Mouse (Mus musculus) liver, embryonic 13.5 days (tissue): ENCODE results near the gene Aqp5. TPM values are rescaled to one million over a fixed set of nuclear protein-coding genes. Genes with fewer than 3 reads are reported as not detected.

Experiments used
- ATAC-seq: fragments of 200-750 bp; cut with Nextera tagmentation; 2 replicates; pipeline ENCODE4 v1.8.0; 2017; ENCODE audit warnings: low read depth, mild to moderate bottlenecking, moderate number of reproducible peaks, moderate library complexity
- DNase-seq: peaks from one replicate; pipeline ENCODE4 v3.0.0; 2022
- H3K27ac ChIP-seq: fragments of 300-500 bp; sonication (generic); 2 replicates; pipeline ENCODE4 v1.5.1; 2015; ENCODE audit warnings: moderate library complexity, mild to moderate bottlenecking, inconsistent platforms
- H3K27me3 ChIP-seq: fragments of 300-500 bp; sonication (generic); 2 replicates; pipeline ENCODE4 v1.6.1; 2015; ENCODE audit warnings: mild to moderate bottlenecking, inconsistent platforms
- H3K36me3 ChIP-seq: fragments of 300-500 bp; sonication (generic); 2 replicates; pipeline ENCODE4 v1.6.1; 2015; ENCODE audit warnings: mild to moderate bottlenecking, inconsistent platforms
- H3K4me1 ChIP-seq: fragments of 300-500 bp; sonication (generic); replicated peaks from 2 replicates; pipeline ENCODE4 v1.6.1; 2015; ENCODE audit warnings: inconsistent platforms
- H3K4me2 ChIP-seq: fragments of 300-500 bp; sonication (generic); 2 replicates; pipeline ENCODE4 v1.6.1; 2015; ENCODE audit warnings: inconsistent platforms, mild to moderate bottlenecking, moderate library complexity
- H3K4me3 ChIP-seq: fragments of 300-500 bp; sonication (generic); replicated peaks from 2 replicates; pipeline ENCODE4 v1.5.1; 2015; ENCODE audit warnings: mild to moderate bottlenecking, inconsistent platforms
- H3K9ac ChIP-seq: fragments of 300-500 bp; sonication (generic); 2 replicates; pipeline ENCODE4 v1.6.1; 2015; ENCODE audit warnings: mild to moderate bottlenecking, inconsistent platforms
- H3K9me3 ChIP-seq: fragments of 300-500 bp; sonication (generic); replicated peaks from 2 replicates; pipeline ENCODE4 v1.6.1; 2016; ENCODE audit warnings: inconsistent platforms
- WGBS: fragments of 180-500 bp; shearing (Covaris S2); methylation state at CpG from one replicate; pipeline ENCODE4 v1.1.7; 2015; ENCODE audit not compliant: insufficient replicate concordance; 5-methylcytosine and 5-hydroxymethylcytosine counted together
- polyA plus RNA-seq: library from polyadenylated mRNA; unstranded; fragments of >200 nt; fragmentation: Nextera tagmentation; extraction: Ambion mirVana; gene quantifications from 2 replicates; pipeline ENCODE4 v1.2.1, GENCODE M21; 2015

Aqp5 gene
- polyA plus RNA-seq, 1 experiment from 2014 or later, result 0.24 TPM

- H3K36me3 ChIP-seq, result peaks cover 99% of the 10 kb centered on the region
- H3K9ac ChIP-seq, result no peak overlapping the region
Measured at GRCm38 (mm10) chr15:99637405-99638123, 47.0 kb downstream of the Aqp5 start.

GRCm38 (mm10) chr15:99638124-99638485 is 47.5 kb downstream of the Aqp5 start:
- Histone ChIP-seq H3K36me3 (peaks cover 97% of the 10 kb centered on the region), H3K4me3 (no peak overlapping the region), H3K9ac (no peak overlapping the region), H3K27ac (no peak overlapping the region), H3K9me3 (no peaks in the 10 kb centered on the region), H3K27me3 (no peaks in the 10 kb centered on the region), H3K4me2 (no peak overlapping the region), H3K4me1 (no peaks in the 10 kb centered on the region)
- 90% methylated on average over 5 of the region's 5 CpGs for WGBS
- DNase-seq (no peak), ATAC-seq (no peak)

More at GRCm38 (mm10) chr15:99637405-99638123, 47.0 kb downstream of the Aqp5 start:
- Histone ChIP-seq H3K9me3 (no peaks in the 10 kb centered on the region), H3K27me3 (no peaks in the 10 kb centered on the region), H3K4me1 (no peaks in the 10 kb centered on the region), H3K4me2 (no peak overlapping the region), H3K4me3 (no peak overlapping the region), H3K27ac (no peak overlapping the region)
- 87% methylated on average over 12 of the region's 12 CpGs for WGBS
- DNase-seq (no peak), ATAC-seq (no peak)

GRCm38 (mm10) chr15:99642622-99643021 is 52.0 kb downstream of the Aqp5 start:
- DNase-seq (no peak), ATAC-seq (no peak)
- Histone ChIP-seq H3K4me1 (peaks cover 34% of the 10 kb centered on the region), H3K9ac (no peak overlapping the region), H3K27me3 (no peaks in the 10 kb centered on the region), H3K27ac (no peak overlapping the region), H3K9me3 (no peaks in the 10 kb centered on the region), H3K36me3 (peaks cover 61% of the 10 kb centered on the region), H3K4me2 (no peak overlapping the region), H3K4me3 (no peak overlapping the region)
- WGBS, result 81% methylated on average over 6 of the region's 6 CpGs

GRCm38 (mm10) chr15:99643832-99644231 is 53.2 kb downstream of the Aqp5 start:
- H3K27me3 ChIP-seq, result no peaks in the 10 kb centered on the region
- H3K4me2 ChIP-seq, result no peak overlapping the region
- H3K9ac ChIP-seq, result no peak overlapping the region
- peaks cover 46% of the 10 kb centered on the region for H3K4me1 ChIP-seq
- no peaks in the 10 kb centered on the region for H3K9me3 ChIP-seq
- 81% methylated on average over 10 of the region's 10 CpGs for WGBS
- H3K36me3 ChIP-seq, result peaks cover 49% of the 10 kb centered on the region
- ATAC-seq, result no peak
- DNase-seq, result no peak
- no peak overlapping the region for H3K4me3 ChIP-seq
- H3K27ac ChIP-seq, result no peak overlapping the region

Other genes starting within 250 kb of the Aqp5 start
- 3.4 and 3.7 TPM in 2 replicates for gene Fmnl3, start 220.3 kb upstream of the Aqp5 start, polyA plus RNA-seq
- 188 and 210 TPM in 2 replicates for gene Tmbim6, start 197.9 kb upstream of the Aqp5 start, polyA plus RNA-seq
- 0.85 and 1.1 TPM in 2 replicates for gene Nckap5l, start 133.0 kb upstream of the Aqp5 start, polyA plus RNA-seq
- gene Bcdin3d, start 116.1 kb upstream of the Aqp5 start, polyA plus RNA-seq, result 7.3 and 7.4 TPM in 2 replicates
- gene Faim2, start 62.6 kb upstream of the Aqp5 start, polyA plus RNA-seq, result 0.06 and 0.16 TPM in 2 replicates
- not detected in 2 replicates for gene Aqp2, start 11.7 kb upstream of the Aqp5 start, polyA plus RNA-seq
- not detected in 2 replicates for gene Aqp6, start 10.6 kb downstream of the Aqp5 start, polyA plus RNA-seq
- 69.2 and 80.8 TPM in 2 replicates for gene Racgap1, start 60.9 kb downstream of the Aqp5 start, polyA plus RNA-seq
- 0.53 and 0.57 TPM in 2 replicates for gene Asic1, start 79.6 kb downstream of the Aqp5 start, polyA plus RNA-seq
- gene Smarcd1, start 111.3 kb downstream of the Aqp5 start, polyA plus RNA-seq, result 7.1 TPM in 2 replicates
- not detected in 2 replicates for gene Gm17349, start 114.7 kb downstream of the Aqp5 start, polyA plus RNA-seq
- gene Gpd1, start 126.7 kb downstream of the Aqp5 start, polyA plus RNA-seq, result 11.5 and 13.9 TPM in 2 replicates
- 71.6 and 80.5 TPM in 2 replicates for gene Cox14, start 134.8 kb downstream of the Aqp5 start, polyA plus RNA-seq
- gene Cers5, start 182.1 kb downstream of the Aqp5 start, polyA plus RNA-seq, result 11.2 and 11.7 TPM in 2 replicates